Mouse (Mus musculus) E14TG2a.4 (cell line): Measurements from ENCODE around the gene Sall4.

ENCODE experiments used
- CTCF ChIP-seq: conservative IDR thresholded peaks from 2 replicates; pipeline ENCODE4 v1.5.1; 2014; ENCODE audit warnings: low read length
- NANOG ChIP-seq: IDR thresholded peaks from 2 replicates; pipeline ENCODE4 v1.6.1; 2014; ENCODE audit warnings: borderline replicate concordance, low read length, mixed read lengths
- POU5F1 ChIP-seq: IDR thresholded peaks from 2 replicates; pipeline ENCODE4 v1.6.1; 2014; ENCODE audit warnings: low read length, borderline replicate concordance

- TF ChIP-seq CTCF, result peak; percentile 27; the same call in 1 of the 2 replicates
- TF ChIP-seq NANOG, result no peak
- no peak for TF ChIP-seq POU5F1
Measured at GRCm38 (mm10) chr2:168729736-168730135, 38.0 kb downstream of the Sall4 start.
